Mouse (Mus musculus): Measurements from ENCODE around the gene Plxna2.

- no peak for TF ChIP-seq POLR2A (IDR thresholded peaks at IDR 0.05; ENCODE audit: insufficient read depth, low read length)
- TF ChIP-seq EP300 (IDR thresholded peaks at IDR 0.05; ENCODE audit: insufficient read depth, low read depth, low read length) = no peak
Observed at GRCm38 (mm10) chr1:194762896-194763295, 144.9 kb downstream of the Plxna2 start.
